Mouse (Mus musculus): ENCODE data around the gene Ybx2. TPM values are rescaled to one million over a fixed set of nuclear protein-coding genes. Genes with fewer than 3 reads are reported as not detected.
A peak's percentile ranks its signal among the peaks of the same experiment; 100 is the strongest.

Gene Ybx2
- polyA plus RNA-seq, 1 experiment from 2014 or later = 14.0 TPM

GRCm38 (mm10) chr11:69904311-69904710 lies 31.3 kb upstream of the Ybx2 start:
- Histone ChIP-seq H3K9ac (replicated peaks) (no peak overlapping the region), H3K4me3 (replicated peaks) (no peak overlapping the region), H3K9me3 (no peaks in the 10 kb centered on the region), H3K27me3 (no peaks in the 10 kb centered on the region), H3K4me1 (replicated peaks) (peaks cover 20% of the 10 kb centered on the region), H3K4me2 (no peak overlapping the region), H3K36me3 (peaks cover 64% of the 10 kb centered on the region), H3K27ac (no peak overlapping the region)
- 93% methylated on average over 9 of the region's 9 CpGs for WGBS
- ATAC-seq (ENCODE audit: insufficient number of reproducible peaks, insufficient read depth, low FRiP score, low TSS enrichment, low read depth) = no peak

- ATAC-seq (ENCODE audit: insufficient number of reproducible peaks, insufficient read depth, low FRiP score, low TSS enrichment, low read depth) = no peak
- H3K27me3 ChIP-seq = no peaks in the 10 kb centered on the region
- no peak overlapping the region for H3K27ac ChIP-seq
- H3K4me2 ChIP-seq = no peak overlapping the region
- H3K36me3 ChIP-seq = peaks cover 98% of the 10 kb centered on the region
- H3K4me3 ChIP-seq (replicated peaks) = no peak overlapping the region
- no peak overlapping the region for H3K9ac ChIP-seq (replicated peaks)
- WGBS = 93% methylated on average over 11 of the region's 11 CpGs
- no peaks in the 10 kb centered on the region for H3K9me3 ChIP-seq
- H3K4me1 ChIP-seq (replicated peaks) = peaks cover 9% of the 10 kb centered on the region
These were observed 27.0 kb upstream of the Ybx2 start for GRCm38 (mm10) chr11:69908645-69909044.

GRCm38 (mm10) chr11:69909174-69909573 lies 26.4 kb upstream of the Ybx2 start:
- Histone ChIP-seq H3K9me3 (no peaks in the 10 kb centered on the region), H3K4me2 (no peak overlapping the region), H3K4me3 (replicated peaks) (no peak overlapping the region), H3K27ac (no peak overlapping the region), H3K36me3 (peaks cover 93% of the 10 kb centered on the region), H3K9ac (replicated peaks) (no peak overlapping the region), H3K27me3 (no peaks in the 10 kb centered on the region), H3K4me1 (replicated peaks) (peaks cover 9% of the 10 kb centered on the region)
- 86% methylated on average over 5 of the region's 5 CpGs for WGBS
- ATAC-seq (ENCODE audit: insufficient number of reproducible peaks, insufficient read depth, low FRiP score, low TSS enrichment, low read depth) = no peak

- Histone ChIP-seq H3K9ac (replicated peaks) (no peak overlapping the region), H3K27me3 (no peaks in the 10 kb centered on the region), H3K4me1 (replicated peaks) (peaks cover 17% of the 10 kb centered on the region), H3K27ac (no peak overlapping the region), H3K4me2 (no peak overlapping the region), H3K36me3 (peaks cover 91% of the 10 kb centered on the region), H3K9me3 (no peaks in the 10 kb centered on the region), H3K4me3 (replicated peaks) (no peak overlapping the region)
- 94% methylated on average over 8 of the region's 8 CpGs for WGBS
- ATAC-seq (ENCODE audit: insufficient number of reproducible peaks, insufficient read depth, low FRiP score, low TSS enrichment, low read depth) = no peak
These were observed 25.4 kb upstream of the Ybx2 start for GRCm38 (mm10) chr11:69910177-69910576.

- H3K36me3 ChIP-seq = peaks cover 91% of the 10 kb centered on the region
- ATAC-seq (ENCODE audit: insufficient number of reproducible peaks, insufficient read depth, low FRiP score, low TSS enrichment, low read depth) = no peak
- WGBS = 93% methylated on average over 17 of the region's 17 CpGs
- no peak overlapping the region for H3K27ac ChIP-seq
- H3K4me3 ChIP-seq (replicated peaks) = no peak overlapping the region
- H3K4me1 ChIP-seq (replicated peaks) = peaks cover 25% of the 10 kb centered on the region
- H3K9me3 ChIP-seq = no peaks in the 10 kb centered on the region
- H3K4me2 ChIP-seq = no peak overlapping the region
- H3K27me3 ChIP-seq = no peaks in the 10 kb centered on the region
- H3K9ac ChIP-seq (replicated peaks) = no peak overlapping the region
These were observed 24.6 kb upstream of the Ybx2 start for GRCm38 (mm10) chr11:69910781-69911560.

GRCm38 (mm10) chr11:69911701-69912100 lies 23.9 kb upstream of the Ybx2 start:
- ATAC-seq (ENCODE audit: insufficient number of reproducible peaks, insufficient read depth, low FRiP score, low TSS enrichment, low read depth) = no peak

GRCm38 (mm10) chr11:69912716-69913530 lies 22.7 kb upstream of the Ybx2 start:
- WGBS = 75% methylated on average over 15 of the region's 15 CpGs
- H3K36me3 ChIP-seq = peaks cover 91% of the 10 kb centered on the region

More at GRCm38 (mm10) chr11:69911701-69912100, 23.9 kb upstream of the Ybx2 start:
- H3K4me3 ChIP-seq (replicated peaks) = no peak overlapping the region
- H3K27me3 ChIP-seq = no peaks in the 10 kb centered on the region
- H3K36me3 ChIP-seq = peaks cover 91% of the 10 kb centered on the region
- 93% methylated on average over 6 of the region's 6 CpGs for WGBS
- H3K9me3 ChIP-seq = no peaks in the 10 kb centered on the region
- H3K4me1 ChIP-seq (replicated peaks) = peaks cover 27% of the 10 kb centered on the region
- H3K4me2 ChIP-seq = no peak overlapping the region
- H3K27ac ChIP-seq = no peak overlapping the region
- no peak overlapping the region for H3K9ac ChIP-seq (replicated peaks)

GRCm38 (mm10) chr11:69913554-69914371 lies 21.8 kb upstream of the Ybx2 start, which contains the start of gene Gps2:
Gene Gps2, plus strand, starts transcription at chr11:69913888.
- Histone ChIP-seq H3K4me3 (replicated peaks) (peak within 1 kb of the TSS; percentile 92), H3K9ac (replicated peaks) (peak within 1 kb of the TSS; percentile 93), H3K9me3 (no peaks in the 10 kb centered on the region), H3K4me2 (peak within 1 kb of the TSS; percentile 98), H3K36me3 (peaks cover 91% of the 10 kb centered on the region), H3K27ac (peak within 1 kb of the TSS; percentile 92), H3K4me1 (replicated peaks) (peaks cover 39% of the 10 kb centered on the region), H3K27me3 (no peaks in the 10 kb centered on the region)
- peak; percentile 71 for ATAC-seq (ENCODE audit: insufficient number of reproducible peaks, insufficient read depth, low FRiP score, low TSS enrichment, low read depth)
- WGBS = 2% methylated on average over 61 of the region's 61 CpGs

More at GRCm38 (mm10) chr11:69912716-69913530, 22.7 kb upstream of the Ybx2 start:
- Histone ChIP-seq H3K27ac (peak overlapping the region; percentile 92; the same call in 1 of the 2 replicates), H3K9me3 (no peaks in the 10 kb centered on the region), H3K27me3 (no peaks in the 10 kb centered on the region), H3K4me2 (peak overlapping the region; percentile 98), H3K9ac (replicated peaks) (peak overlapping the region; percentile 93), H3K4me3 (replicated peaks) (peak overlapping the region; percentile 92), H3K4me1 (replicated peaks) (peaks cover 33% of the 10 kb centered on the region)
- 0 out of 2 replicates have a peak, but pooled peaks have one; percentile 24 for ATAC-seq (ENCODE audit: insufficient number of reproducible peaks, insufficient read depth, low FRiP score, low TSS enrichment, low read depth)

GRCm38 (mm10) chr11:69914372-69914764 lies 21.2 kb upstream of the Ybx2 start:
- ATAC-seq (ENCODE audit: insufficient number of reproducible peaks, insufficient read depth, low FRiP score, low TSS enrichment, low read depth) = no peak
- 4% methylated on average over 17 of the region's 17 CpGs for WGBS
- H3K4me1 ChIP-seq (replicated peaks) = peaks cover 44% of the 10 kb centered on the region

GRCm38 (mm10) chr11:69914917-69915430 lies 20.6 kb upstream of the Ybx2 start:
- Histone ChIP-seq H3K9me3 (no peaks in the 10 kb centered on the region), H3K4me1 (replicated peaks) (peaks cover 50% of the 10 kb centered on the region), H3K4me3 (replicated peaks) (peak overlapping the region; percentile 92), H3K4me2 (peak overlapping the region; percentile 98), H3K9ac (replicated peaks) (no peak overlapping the region; the same call in 1 of the 2 replicates), H3K27ac (no peak overlapping the region), H3K27me3 (no peaks in the 10 kb centered on the region), H3K36me3 (peaks cover 85% of the 10 kb centered on the region)
- 31% methylated on average over 9 of the region's 9 CpGs for WGBS
- no peak for ATAC-seq (ENCODE audit: insufficient number of reproducible peaks, insufficient read depth, low FRiP score, low TSS enrichment, low read depth)

More at GRCm38 (mm10) chr11:69914372-69914764, 21.2 kb upstream of the Ybx2 start:
- Histone ChIP-seq H3K4me3 (replicated peaks) (peak overlapping the region; percentile 92), H3K4me2 (peak overlapping the region; percentile 98), H3K9ac (replicated peaks) (peak overlapping the region; percentile 93), H3K36me3 (peaks cover 91% of the 10 kb centered on the region), H3K27me3 (no peaks in the 10 kb centered on the region), H3K9me3 (no peaks in the 10 kb centered on the region), H3K27ac (peak overlapping the region; percentile 92)

All from limb, embryonic 12.5 days (tissue).